Mouse (Mus musculus) liver, embryonic 18 days (tissue): ENCODE results near the gene Gm8334. TPM values are rescaled to one million over a fixed set of nuclear protein-coding genes. Genes with fewer than 3 reads are reported as not detected.

Experiments used
- polyA plus RNA-seq: library from polyadenylated mRNA; depleted of rRNA; stranded (reverse); fragments of >200 nt; gene quantifications from 2 replicates; pipeline ENCODE4 v1.2.3, GENCODE M21; 2012; rRNA removed

Gm8334 gene
- not detected in 2 replicates for polyA plus RNA-seq

DNA sequence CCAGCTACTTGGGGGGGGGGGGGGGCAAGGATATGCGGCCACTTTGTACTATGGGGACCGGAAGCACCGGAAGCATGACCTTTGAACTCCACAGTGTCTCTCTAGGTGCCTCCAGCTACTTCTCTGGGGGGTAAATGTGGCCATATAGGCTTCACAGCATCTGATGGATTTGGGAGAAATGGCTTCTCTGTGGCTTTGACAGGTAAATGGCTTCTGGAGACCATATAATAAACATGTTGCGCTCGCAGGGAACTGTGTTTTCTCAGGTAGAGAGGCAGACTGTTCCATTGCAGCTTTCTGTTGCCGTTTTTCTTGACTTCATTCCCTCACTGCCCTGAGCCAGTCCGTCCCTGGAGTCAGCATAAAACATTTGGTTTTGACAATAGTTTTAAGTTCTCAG, at the start of gene Gm8334:
Gene Gm8334, minus strand, starts transcription at position 101 of the 400 bp plus-strand sequence.

DNA sequence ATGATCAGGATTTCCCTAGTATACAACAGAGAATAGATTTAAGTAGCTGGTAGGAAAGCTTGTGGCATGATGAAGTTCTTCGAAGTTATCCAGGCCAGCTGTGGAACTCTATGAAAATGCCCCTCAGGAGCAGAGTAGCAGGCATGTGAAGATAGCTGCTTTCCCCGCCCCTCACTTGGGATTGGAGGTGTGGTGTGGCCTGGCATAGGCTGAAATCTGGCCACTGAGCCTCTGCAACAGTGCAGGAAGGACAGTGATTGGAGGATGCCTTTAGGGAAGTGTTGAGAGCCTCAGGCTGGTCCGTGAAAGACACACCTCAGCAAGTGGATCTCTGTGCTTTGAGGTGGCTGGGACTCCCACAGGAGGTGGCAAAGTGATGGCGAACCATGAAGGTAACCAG, 48.3 kb upstream of the Gm8334 start, which contains the start of gene Gm15127:
Gene Gm15127, plus strand, starts transcription at position 301 of the 400 bp plus-strand sequence.

Other genes starting within 250 kb of the Gm8334 start
- not detected in 2 replicates for gene Gm15114, start 126.2 kb downstream of the Gm8334 start, polyA plus RNA-seq
- gene Gm15127, start 48.4 kb upstream of the Gm8334 start, polyA plus RNA-seq: not detected in 2 replicates
- gene Luzp4, start 242.5 kb upstream of the Gm8334 start, polyA plus RNA-seq: not detected in 2 replicates